Mouse (Mus musculus) CH12.LX (cell line): ENCODE measurements around the gene Rgs7.

Experiments
- CTCF ChIP-seq, 2 experiments: IDR thresholded peaks in 1 of 2; conservative IDR thresholded peaks in 1 of 2; 2 replicates each; pipeline ENCODE4 v1.5.1; 2011 to 2012; ENCODE audit warnings: low read depth in 2 of 2, low read length in 2 of 2, improper control_type of control experiment in 1 of 2, inconsistent platforms in 1 of 2, mild to moderate bottlenecking in 1 of 2, moderate library complexity in 1 of 2
- EP300 ChIP-seq: IDR thresholded peaks from 2 replicates; pipeline ENCODE4 v1.6.1; 2011; ENCODE audit warnings: low read length, improper control_type of control experiment
- HCFC1 ChIP-seq: IDR thresholded peaks from 2 replicates; pipeline ENCODE4 v1.6.1; 2012; ENCODE audit warnings: low read depth, mild to moderate bottlenecking, inconsistent platforms, low read length, improper control_type of control experiment
- POLR2A ChIP-seq: IDR thresholded peaks from 2 replicates; pipeline ENCODE4 v1.6.1; 2011; ENCODE audit warnings: low read depth, mild to moderate bottlenecking, improper control_type of control experiment, low read length
- POLR2AphosphoS2 ChIP-seq: IDR thresholded peaks from 2 replicates; pipeline ENCODE4 v1.6.1; 2011; ENCODE audit warnings: low read depth, low read length, improper control_type of control experiment
- RAD21 ChIP-seq: IDR thresholded peaks from 2 replicates; pipeline ENCODE4 v1.6.1; 2011; ENCODE audit warnings: low read depth, mild to moderate bottlenecking, low read length, improper control_type of control experiment, moderate library complexity
- RCOR1 ChIP-seq: conservative IDR thresholded peaks from 2 replicates; pipeline ENCODE4 v1.6.1; 2012; ENCODE audit warnings: low read depth, mild to moderate bottlenecking, inconsistent platforms, low read length, improper control_type of control experiment
- USF1 ChIP-seq: IDR thresholded peaks from 2 replicates; pipeline ENCODE4 v1.6.1; 2014; ENCODE audit warnings: low read depth, mild to moderate bottlenecking, inconsistent platforms, low read length, improper control_type of control experiment

- TF ChIP-seq RCOR1 (no peak), RAD21 (no peak), POLR2A (no peak), POLR2AphosphoS2 (no peak), HCFC1 (no peak), CTCF (conservative IDR thresholded peaks at IDR 0.05 in 1 of 2, IDR thresholded peaks at IDR 0.05 in 1 of 2; ENCODE audit: low read depth in 2 of 2, low read length in 2 of 2) (no peak), USF1 (no peak), EP300 (no peak)
Measured at GRCm38 (mm10) chr1:175492683-175493043, 363 bp upstream of the Rgs7 start.
